Mouse (Mus musculus): Measurements from ENCODE around the gene Parvb. TPM values are rescaled to one million over a fixed set of nuclear protein-coding genes. Genes with fewer than 3 reads are reported as not detected.

Parvb gene
- polyA plus RNA-seq, 1 experiment from 2014 or later, result 2.6 TPM

GRCm38 (mm10) chr15:84349915-84350738 lies 118.3 kb downstream of the Parvb start:
- Histone ChIP-seq H3K4me3 (no peak overlapping the region), H3K27me3 (no peaks in the 10 kb centered on the region), H3K9me3 (replicated peaks) (peaks cover 9% of the 10 kb centered on the region), H3K27ac (no peak overlapping the region), H3K4me1 (peaks cover 19% of the 10 kb centered on the region), H3K9ac (no peak overlapping the region), H3K4me2 (no peak overlapping the region), H3K36me3 (ENCODE audit: poor library complexity, severe bottlenecking) (no peaks in the 10 kb centered on the region)
- 73% methylated on average over 14 of the region's 14 CpGs for WGBS
- ATAC-seq, result no peak

- no peak overlapping the region for H3K4me2 ChIP-seq
- no peak for ATAC-seq
These were observed 119.5 kb downstream of the Parvb start for GRCm38 (mm10) chr15:84351342-84351741.

GRCm38 (mm10) chr15:84351915-84352844 lies 120.3 kb downstream of the Parvb start:
- H3K4me3 ChIP-seq, result no peak overlapping the region
- H3K9me3 ChIP-seq (replicated peaks), result peaks cover 9% of the 10 kb centered on the region
- 71% methylated on average over 21 of the region's 21 CpGs for WGBS
- H3K36me3 ChIP-seq (ENCODE audit: poor library complexity, severe bottlenecking), result no peaks in the 10 kb centered on the region
- ATAC-seq, result peak; percentile 86
- no peak overlapping the region for H3K4me2 ChIP-seq
- H3K27me3 ChIP-seq, result no peaks in the 10 kb centered on the region
- peaks cover 19% of the 10 kb centered on the region for H3K4me1 ChIP-seq
- peak overlapping the region; percentile 75 for H3K27ac ChIP-seq
- H3K9ac ChIP-seq, result no peak overlapping the region

More at GRCm38 (mm10) chr15:84351342-84351741, 119.5 kb downstream of the Parvb start:
- no peak overlapping the region for H3K4me3 ChIP-seq
- H3K9ac ChIP-seq, result no peak overlapping the region
- H3K27me3 ChIP-seq, result no peaks in the 10 kb centered on the region
- 0 out of 2 replicates have a peak overlapping the region, but pooled peaks have one; percentile 75 for H3K27ac ChIP-seq
- 92% methylated on average over 7 of the region's 7 CpGs for whole genome bisulfite sequencing
- peaks cover 19% of the 10 kb centered on the region for H3K4me1 ChIP-seq
- no peaks in the 10 kb centered on the region for H3K36me3 ChIP-seq (ENCODE audit: poor library complexity, severe bottlenecking)
- peaks cover 9% of the 10 kb centered on the region for H3K9me3 ChIP-seq (replicated peaks)

- Histone ChIP-seq H3K4me1 (peaks cover 27% of the 10 kb centered on the region), H3K4me3 (no peak overlapping the region), H3K4me2 (no peak overlapping the region), H3K27me3 (no peaks in the 10 kb centered on the region), H3K9ac (no peak overlapping the region), H3K36me3 (ENCODE audit: poor library complexity, severe bottlenecking) (no peaks in the 10 kb centered on the region), H3K27ac (no peak overlapping the region), H3K9me3 (replicated peaks) (no peaks in the 10 kb centered on the region)
- 82% methylated on average over 5 of the region's 5 CpGs for WGBS
- no peak for ATAC-seq
These were observed 123.2 kb downstream of the Parvb start for GRCm38 (mm10) chr15:84355081-84355480.

- no peaks in the 10 kb centered on the region; the same call in 1 of the 2 replicates for H3K9me3 ChIP-seq (replicated peaks)
- no peaks in the 10 kb centered on the region for H3K27me3 ChIP-seq
- peaks cover 19% of the 10 kb centered on the region for H3K4me1 ChIP-seq
- 87% methylated on average over 3 of the region's 3 CpGs for WGBS
- no peak overlapping the region for H3K4me3 ChIP-seq
- H3K27ac ChIP-seq, result no peak overlapping the region
- H3K36me3 ChIP-seq (ENCODE audit: poor library complexity, severe bottlenecking), result no peaks in the 10 kb centered on the region
- no peak overlapping the region for H3K9ac ChIP-seq
- H3K4me2 ChIP-seq, result no peak overlapping the region
- no peak for ATAC-seq
These were observed 132.9 kb downstream of the Parvb start for GRCm38 (mm10) chr15:84364746-84365145.

Other genes starting within 250 kb of the Parvb start
- gene Efcab6, start 166.7 kb upstream of the Parvb start, polyA plus RNA-seq (2015; fragmentation: Nextera tagmentation; extraction: Ambion mirVana), result 1.9 and 2.3 TPM in 2 replicates
- 40.3 and 43.3 TPM in 2 replicates for gene Sult4a1, start 126.3 kb upstream of the Parvb start, polyA plus RNA-seq (2015; fragmentation: Nextera tagmentation; extraction: Ambion mirVana)
- not detected in 2 replicates for gene Pnpla5, start 108.9 kb upstream of the Parvb start, polyA plus RNA-seq (2015; fragmentation: Nextera tagmentation; extraction: Ambion mirVana)
- 2.8 and 3.1 TPM in 2 replicates for gene Pnpla3, start 64.2 kb upstream of the Parvb start, polyA plus RNA-seq (2015; fragmentation: Nextera tagmentation; extraction: Ambion mirVana)
- 84.4 and 91.5 TPM in 2 replicates for gene Samm50, start 39.8 kb upstream of the Parvb start, polyA plus RNA-seq (2015; fragmentation: Nextera tagmentation; extraction: Ambion mirVana)
- 0.64 and 0.66 TPM in 2 replicates for gene Parvg, start 92.0 kb downstream of the Parvb start, polyA plus RNA-seq (2015; fragmentation: Nextera tagmentation; extraction: Ambion mirVana)
- 6.1 TPM in 2 replicates for gene Shisal1, start 215.1 kb downstream of the Parvb start, polyA plus RNA-seq (2015; fragmentation: Nextera tagmentation; extraction: Ambion mirVana)